Mouse (Mus musculus): ENCODE results near the gene B4galnt2.
"Not testable (repeated sequence)": the region's sequence is repeated elsewhere in the genome, so short reads cannot be mapped to it uniquely, and the experiment has no call there.

GRCm38 (mm10) chr11:95879861-95880260, 34.8 kb downstream of the B4galnt2 start:
- not testable (repeated sequence) for TF ChIP-seq ZNF384 (IDR thresholded peaks at IDR 0.05; ENCODE audit: low read depth, low read length); CHD2 (IDR thresholded peaks at IDR 0.05; ENCODE audit: low read depth, low read length); MAFK (IDR thresholded peaks at IDR 0.05; ENCODE audit: insufficient read depth, low read depth, low read length)

All from ES-E14 (cell line).